Mouse (Mus musculus) kidney, adult 2 months (tissue): ENCODE measurements at regions not wholly inside any gene's neighbourhood (a gene's known extent, or its start where the extent isn't known, plus 50 kb on each side); places are given as distances from the start of the nearest gene placed in this dataset.

Experiments
- CTCF ChIP-seq: fragments of 200-500 bp; conservative IDR thresholded peaks from 2 replicates; pipeline ENCODE4 v1.5.1; 2011; ENCODE audit warnings: low read depth, mild to moderate bottlenecking, control low read depth, low read length, moderate library complexity, mixed read lengths; ENCODE audit not compliant: insufficient read depth, insufficient read length
- POLR2A ChIP-seq: fragments of 200-500 bp; IDR thresholded peaks from one replicate; pipeline ENCODE4 v1.6.1; 2011; ENCODE audit warnings: low read depth, low read length, control low read depth

GRCm38 (mm10) chr4:56636265-56636664 lies 103.6 kb upstream of the Gm26657 start:
- no peak for TF ChIP-seq CTCF
- TF ChIP-seq POLR2A, result no peak
